Mouse (Mus musculus) olfactory bulb, adult 2 months (tissue): ENCODE results near the gene Olfr91.

Experiments
- CTCF ChIP-seq: fragments of 200-500 bp; IDR thresholded peaks from 2 replicates; pipeline ENCODE4 v1.5.1; 2012; ENCODE audit warnings: low read depth, mild to moderate bottlenecking, low read length, moderate library complexity; ENCODE audit not compliant: insufficient read depth
- POLR2A ChIP-seq: fragments of 200-500 bp; IDR thresholded peaks from 2 replicates; pipeline ENCODE4 v1.6.1; 2012; ENCODE audit warnings: mild to moderate bottlenecking, low read depth, low read length, moderate library complexity; ENCODE audit not compliant: insufficient read depth

- no peak for TF ChIP-seq POLR2A
- TF ChIP-seq CTCF = no peak
Observed at GRCm38 (mm10) chr17:37047981-37048380, 50.1 kb downstream of the Olfr91 start.
